Mouse (Mus musculus): ENCODE results near the gene Hoxb8. TPM values are rescaled to one million over a fixed set of nuclear protein-coding genes. Genes with fewer than 3 reads are reported as not detected.

The Hoxb8 gene
- polyA plus RNA-seq, 1 experiment: not detected

- peak overlapping the region; percentile 82 for H3K4me3 ChIP-seq (replicated peaks)
- TF ChIP-seq FLI1 (IDR thresholded peaks at IDR 0.05; ENCODE audit: low read length): no peak
- no peak for TF ChIP-seq GATA1 (IDR thresholded peaks at IDR 0.05; ENCODE audit: borderline replicate concordance, low read length)
- no peaks in the 10 kb centered on the region for H3K9me3 ChIP-seq
- H3K36me3 ChIP-seq (replicated peaks; ENCODE audit: low read length): no peaks in the 10 kb centered on the region
- peaks cover 34% of the 10 kb centered on the region for H3K4me1 ChIP-seq
- peaks cover 98% of the 10 kb centered on the region for H3K27me3 ChIP-seq (replicated peaks)
Observed at GRCm38 (mm10) chr11:96284774-96285734, 3.3 kb downstream of the Hoxb8 start.

- Histone ChIP-seq H3K4me1 (peaks cover 34% of the 10 kb centered on the region), H3K27me3 (replicated peaks) (peaks cover 99% of the 10 kb centered on the region), H3K36me3 (replicated peaks; ENCODE audit: low read length) (no peaks in the 10 kb centered on the region), H3K9me3 (no peaks in the 10 kb centered on the region), H3K4me3 (replicated peaks) (peak within 1 kb of the TSS; percentile 53)
- TF ChIP-seq GATA1 (IDR thresholded peaks at IDR 0.05; ENCODE audit: borderline replicate concordance, low read length): no peak
- TF ChIP-seq FLI1 (IDR thresholded peaks at IDR 0.05; ENCODE audit: low read length): no peak
Observed at GRCm38 (mm10) chr11:96285771-96286738, 4.3 kb downstream of the Hoxb8 start, which contains the start of gene Hoxb7. Hoxb7 (plus strand) TSS chr11:96286623.

DNA sequence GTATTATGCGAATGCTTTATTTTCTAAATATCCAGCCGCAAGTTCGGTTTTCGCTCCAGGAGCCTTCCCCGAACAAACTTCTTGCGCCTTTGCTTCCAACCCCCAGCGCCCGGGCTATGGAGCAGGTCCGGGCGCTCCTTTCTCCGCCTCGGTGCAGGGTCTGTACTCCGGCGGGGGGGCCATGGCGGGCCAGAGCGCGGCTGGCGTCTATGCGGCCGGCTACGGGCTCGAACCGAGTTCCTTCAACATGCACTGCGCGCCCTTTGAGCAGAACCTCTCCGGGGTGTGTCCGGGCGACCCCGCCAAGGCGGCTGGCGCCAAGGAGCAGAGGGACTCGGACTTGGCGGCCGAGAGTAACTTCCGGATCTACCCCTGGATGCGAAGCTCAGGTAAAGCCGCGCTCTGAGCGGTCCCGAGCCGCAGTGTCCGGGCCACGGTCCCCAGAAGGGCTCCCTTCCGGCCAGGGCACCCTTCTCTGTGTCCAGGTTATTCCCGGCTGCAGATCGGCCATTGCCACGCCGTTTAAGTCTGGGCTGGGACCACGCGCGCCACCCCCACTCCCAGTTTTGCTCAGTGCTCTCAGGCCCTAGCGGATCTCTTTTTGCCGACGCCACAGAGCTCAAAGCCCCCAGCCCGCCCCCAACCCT lies 5.2 kb downstream of the Hoxb8 start:
- TF ChIP-seq FLI1 (IDR thresholded peaks at IDR 0.05; ENCODE audit: low read length) (no peak), GATA1 (IDR thresholded peaks at IDR 0.05; ENCODE audit: borderline replicate concordance, low read length) (no peak)
- Histone ChIP-seq H3K4me3 (replicated peaks) (peak overlapping the region; percentile 53), H3K4me1 (peaks cover 34% of the 10 kb centered on the region), H3K9me3 (no peaks in the 10 kb centered on the region), H3K27me3 (replicated peaks) (peaks cover 100% of the 10 kb centered on the region), H3K36me3 (replicated peaks; ENCODE audit: low read length) (no peaks in the 10 kb centered on the region)

DNA sequence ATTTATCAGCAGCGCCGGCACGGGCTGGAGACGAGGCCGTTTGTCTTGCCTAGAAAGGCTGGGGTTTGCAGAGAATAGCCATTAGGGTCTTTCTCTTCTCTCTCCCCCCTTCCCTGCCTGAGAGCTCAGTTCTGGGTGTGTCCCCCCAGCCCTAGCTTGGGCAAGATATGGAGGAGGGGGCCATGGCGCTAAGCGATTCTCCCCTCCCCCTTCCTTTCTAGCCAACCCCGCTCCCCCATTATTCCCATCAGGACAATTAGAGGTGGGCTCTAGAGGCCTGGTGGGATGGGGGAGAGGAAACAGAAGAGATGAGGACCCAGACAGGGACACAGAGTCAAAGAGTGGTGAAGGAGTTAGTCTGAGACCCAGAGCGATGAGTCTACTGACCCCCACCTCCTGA lies 5.7 kb downstream of the Hoxb8 start:
- peaks cover 100% of the 10 kb centered on the region for H3K27me3 ChIP-seq (replicated peaks)
- H3K9me3 ChIP-seq: no peaks in the 10 kb centered on the region
- H3K36me3 ChIP-seq (replicated peaks; ENCODE audit: low read length): no peaks in the 10 kb centered on the region
- TF ChIP-seq GATA1 (IDR thresholded peaks at IDR 0.05; ENCODE audit: borderline replicate concordance, low read length): no peak
- TF ChIP-seq FLI1 (IDR thresholded peaks at IDR 0.05; ENCODE audit: low read length): no peak
- H3K4me1 ChIP-seq: peaks cover 34% of the 10 kb centered on the region
- H3K4me3 ChIP-seq (replicated peaks): no peak overlapping the region

DNA sequence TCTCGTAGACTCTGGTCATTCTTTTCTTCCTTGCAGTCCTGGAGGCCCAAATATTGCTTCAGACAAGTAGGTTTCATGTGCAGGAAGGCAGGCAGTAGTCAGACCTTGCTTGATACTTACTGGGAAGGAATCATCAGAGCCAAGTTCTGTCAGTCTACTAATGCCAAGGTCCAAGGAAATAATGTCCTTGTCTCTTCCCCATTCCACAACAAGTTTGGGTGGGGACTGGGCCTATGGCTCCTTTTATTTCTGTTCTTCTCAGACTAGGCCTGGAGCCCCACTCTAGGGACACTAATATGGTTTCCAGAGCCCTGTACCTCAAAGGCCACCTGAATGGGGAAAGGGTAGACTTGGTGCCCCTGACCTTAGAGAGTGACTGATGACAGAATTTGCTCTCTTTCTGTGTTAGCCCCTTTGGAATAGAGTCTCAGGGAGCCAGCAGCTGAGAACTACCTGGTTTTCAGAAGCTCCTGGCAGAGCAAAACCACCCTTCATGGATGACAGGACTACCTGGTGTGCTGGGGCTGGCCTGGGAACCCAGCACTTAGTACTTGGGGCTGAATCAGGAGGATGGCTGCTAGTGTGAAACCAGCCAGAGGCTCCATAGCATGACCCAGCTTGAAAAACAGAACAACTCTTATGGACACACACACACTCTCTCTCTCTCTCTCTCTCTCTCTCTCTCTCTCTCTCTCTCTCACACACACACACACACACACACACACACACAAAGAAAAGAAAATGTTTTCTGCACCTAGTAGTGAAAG lies 6.9 kb downstream of the Hoxb8 start:
- Histone ChIP-seq H3K4me3 (replicated peaks) (no peak overlapping the region), H3K4me1 (peaks cover 38% of the 10 kb centered on the region), H3K9me3 (no peaks in the 10 kb centered on the region), H3K36me3 (replicated peaks; ENCODE audit: low read length) (no peaks in the 10 kb centered on the region), H3K27me3 (replicated peaks) (peaks cover 100% of the 10 kb centered on the region)
- no peak for TF ChIP-seq FLI1 (IDR thresholded peaks at IDR 0.05; ENCODE audit: low read length)
- TF ChIP-seq GATA1 (IDR thresholded peaks at IDR 0.05; ENCODE audit: borderline replicate concordance, low read length): no peak

DNA sequence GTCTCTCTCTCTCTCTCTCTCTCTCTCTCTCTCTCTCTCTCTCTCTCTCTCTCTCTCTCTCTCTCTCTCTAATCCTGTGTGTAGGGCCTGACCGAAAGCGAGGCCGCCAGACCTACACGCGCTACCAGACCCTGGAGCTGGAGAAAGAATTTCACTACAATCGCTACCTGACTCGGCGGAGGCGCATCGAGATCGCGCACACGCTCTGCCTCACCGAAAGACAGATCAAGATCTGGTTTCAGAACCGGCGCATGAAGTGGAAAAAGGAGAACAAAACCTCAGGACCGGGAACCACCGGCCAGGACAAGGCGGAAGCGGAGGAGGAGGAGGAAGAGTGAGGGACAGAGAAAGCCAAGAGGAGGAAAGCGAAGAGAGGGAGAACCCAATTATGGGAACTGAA lies 7.6 kb downstream of the Hoxb8 start:
- no peaks in the 10 kb centered on the region for H3K36me3 ChIP-seq (replicated peaks; ENCODE audit: low read length)
- TF ChIP-seq FLI1 (IDR thresholded peaks at IDR 0.05; ENCODE audit: low read length) (no peak), GATA1 (IDR thresholded peaks at IDR 0.05; ENCODE audit: borderline replicate concordance, low read length) (no peak)
- peaks cover 38% of the 10 kb centered on the region for H3K4me1 ChIP-seq
- no peak overlapping the region for H3K4me3 ChIP-seq (replicated peaks)
- H3K9me3 ChIP-seq: no peaks in the 10 kb centered on the region
- H3K27me3 ChIP-seq (replicated peaks): peaks cover 100% of the 10 kb centered on the region

DNA sequence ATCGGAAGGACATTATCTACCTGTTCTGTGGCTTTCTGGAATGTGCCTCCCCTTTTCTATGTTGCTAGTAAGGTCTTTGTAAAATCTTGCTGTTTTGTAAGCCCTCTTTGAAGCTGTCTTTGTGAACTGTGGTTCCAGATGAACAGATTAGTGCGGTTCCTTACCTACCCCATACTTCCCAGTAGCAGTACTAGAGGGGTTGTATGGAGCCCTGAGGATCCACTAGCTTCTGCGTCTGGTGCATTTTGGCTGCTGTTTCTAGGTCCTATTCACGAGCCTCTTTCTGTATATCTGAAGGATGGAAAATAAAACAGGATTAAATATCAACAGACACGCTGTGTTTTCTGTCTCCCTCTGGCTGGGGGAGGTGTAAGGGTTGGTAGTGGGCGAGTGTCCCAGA lies 8.1 kb downstream of the Hoxb8 start:
- no peak for TF ChIP-seq FLI1 (IDR thresholded peaks at IDR 0.05; ENCODE audit: low read length)
- no peak for TF ChIP-seq GATA1 (IDR thresholded peaks at IDR 0.05; ENCODE audit: borderline replicate concordance, low read length)

DNA sequence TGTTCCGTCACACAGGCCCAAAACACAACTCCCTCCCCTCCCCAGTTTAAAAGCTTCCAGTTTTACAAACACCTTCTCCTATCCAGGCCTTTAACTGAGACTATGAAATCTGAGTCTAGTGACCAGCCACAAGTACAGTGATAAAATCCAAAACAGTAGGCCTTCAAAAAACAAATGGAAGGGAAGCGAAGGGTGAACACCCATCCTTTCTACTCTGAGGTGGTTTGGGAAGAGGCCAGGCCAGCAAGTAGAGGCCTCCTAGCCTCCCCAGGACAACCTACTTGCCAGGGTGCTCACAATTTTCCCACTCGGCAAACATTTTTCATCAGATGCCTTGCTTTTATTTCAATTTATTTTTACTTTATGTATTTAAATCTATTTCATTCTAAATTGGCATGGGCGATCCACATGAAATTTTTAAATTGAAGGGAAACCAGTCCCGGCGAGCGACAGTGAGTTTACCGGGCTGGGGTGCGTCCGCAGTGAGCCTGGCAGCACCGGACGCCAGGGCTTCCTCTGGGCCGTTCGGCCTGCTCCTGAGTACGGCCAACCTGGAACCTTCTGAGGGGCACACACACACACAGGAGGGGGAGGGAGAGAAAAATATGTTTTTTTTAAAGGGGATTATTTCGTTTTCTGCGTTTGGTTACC lies 9.1 kb downstream of the Hoxb8 start:
- H3K27me3 ChIP-seq (replicated peaks): peaks cover 99% of the 10 kb centered on the region

More for the DNA sequence above, 8.1 kb downstream of the Hoxb8 start:
- Histone ChIP-seq H3K4me3 (replicated peaks) (no peak overlapping the region), H3K9me3 (no peaks in the 10 kb centered on the region), H3K36me3 (replicated peaks; ENCODE audit: low read length) (no peaks in the 10 kb centered on the region), H3K27me3 (replicated peaks) (peaks cover 100% of the 10 kb centered on the region), H3K4me1 (peaks cover 38% of the 10 kb centered on the region)

More for the DNA sequence above, 9.1 kb downstream of the Hoxb8 start:
- Histone ChIP-seq H3K4me3 (replicated peaks) (no peak overlapping the region), H3K36me3 (replicated peaks; ENCODE audit: low read length) (no peaks in the 10 kb centered on the region), H3K4me1 (peaks cover 34% of the 10 kb centered on the region), H3K9me3 (no peaks in the 10 kb centered on the region)
- TF ChIP-seq FLI1 (IDR thresholded peaks at IDR 0.05; ENCODE audit: low read length): no peak
- no peak for TF ChIP-seq GATA1 (IDR thresholded peaks at IDR 0.05; ENCODE audit: borderline replicate concordance, low read length)
